Mouse (Mus musculus) limb, embryonic 14.5 days (tissue): Measurements from ENCODE around the gene Meltf. TPM values are rescaled to one million over a fixed set of nuclear protein-coding genes. Genes with fewer than 3 reads are reported as not detected.
A peak's percentile ranks its signal among the peaks of the same experiment; 100 is the strongest.

Source experiments
- ATAC-seq: fragments of 200-750 bp; cut with Nextera tagmentation; 2 replicates; pipeline ENCODE4 v1.8.0; 2017; ENCODE audit warnings: low read depth, moderate number of reproducible peaks, moderate TSS enrichment; ENCODE audit not compliant: low FRiP score
- DNase-seq: peaks from one replicate; pipeline ENCODE4 v3.0.0-alpha.2; 2015; ENCODE audit warnings: low spot score
- H3K27ac ChIP-seq: fragments of 300-500 bp; sonication (generic); replicated peaks from 2 replicates; pipeline ENCODE4 v1.5.1; 2014; ENCODE audit warnings: low read depth, mild to moderate bottlenecking, low read length, moderate library complexity, mixed read lengths
- H3K27me3 ChIP-seq: fragments of 300-500 bp; sonication (generic); 2 replicates; pipeline ENCODE4 v1.6.1; 2014; ENCODE audit warnings: low read length, mixed read lengths; ENCODE audit not compliant: control insufficient read depth, insufficient read depth
- H3K36me3 ChIP-seq: fragments of 300-500 bp; sonication (generic); 2 replicates; pipeline ENCODE4 v1.6.1; 2014; ENCODE audit warnings: mild to moderate bottlenecking, low read length, moderate library complexity, mixed read lengths; ENCODE audit not compliant: control insufficient read depth, insufficient read depth
- H3K4me1 ChIP-seq: fragments of 300-500 bp; sonication (generic); 2 replicates; pipeline ENCODE4 v1.6.1; 2014; ENCODE audit warnings: antibody characterized with exemption, low read length, mixed read lengths; ENCODE audit not compliant: control insufficient read depth, insufficient read depth
- H3K4me2 ChIP-seq: fragments of 300-500 bp; sonication (generic); replicated peaks from 2 replicates; pipeline ENCODE4 v1.6.1; 2014; ENCODE audit warnings: low read depth, mild to moderate bottlenecking, low read length, moderate library complexity; ENCODE audit not compliant: severe bottlenecking
- H3K4me3 ChIP-seq: fragments of 300-500 bp; sonication (generic); replicated peaks from 2 replicates; pipeline ENCODE4 v1.5.1; 2014; ENCODE audit warnings: low read length
- H3K9ac ChIP-seq: fragments of 300-500 bp; sonication (generic); 2 replicates; pipeline ENCODE4 v1.6.1; 2014; ENCODE audit warnings: mild to moderate bottlenecking, low read depth, low read length, moderate library complexity; ENCODE audit not compliant: severe bottlenecking
- H3K9me3 ChIP-seq: fragments of 300-500 bp; sonication (generic); 2 replicates; pipeline ENCODE4 v1.6.1; 2016; ENCODE audit warnings: low read length; ENCODE audit not compliant: control insufficient read depth
- POLR2A ChIP-seq: fragments of 200-500 bp; IDR thresholded peaks from 2 replicates; pipeline ENCODE4 v1.8.0; 2012; ENCODE audit warnings: inconsistent platforms, mild to moderate bottlenecking, moderate library complexity, borderline replicate concordance; ENCODE audit not compliant: insufficient read depth, insufficient read length; ENCODE audit errors: extremely low read depth
- WGBS: fragments of 180-500 bp; shearing (Covaris S2); extraction: QIAGEN DNeasy Blood & Tissue Kit; methylation state at CpG from one replicate; pipeline ENCODE4 v1.1.7; 2014; 5-methylcytosine and 5-hydroxymethylcytosine counted together
- polyA plus RNA-seq, 2 experiments: library from polyadenylated mRNA; depleted of rRNA in 1 of 2; stranded (reverse) in 1 of 2; unstranded in 1 of 2; fragments of >200 nt; fragmentation: Nextera tagmentation in 1 of 2; extraction: Ambion mirVana in 1 of 2; gene quantifications; 2 replicates each; pipeline versions ENCODE4 v1.2.1 to v1.2.3; 2012 to 2014

Gene Meltf
- polyA plus RNA-seq, 2 experiments, result 3.1 to 9.6 TPM

- WGBS, result 86% methylated on average over 4 of the region's 4 CpGs
- peaks cover 10% of the 10 kb centered on the region for H3K4me1 ChIP-seq
- no peaks in the 10 kb centered on the region for H3K9me3 ChIP-seq
- H3K36me3 ChIP-seq, result no peaks in the 10 kb centered on the region
- no peak overlapping the region for H3K27ac ChIP-seq
- DNase-seq (no peak), ATAC-seq (no peak)
- no peak overlapping the region for H3K4me2 ChIP-seq
- H3K27me3 ChIP-seq, result peaks cover 38% of the 10 kb centered on the region
- no peak for TF ChIP-seq POLR2A
- no peak overlapping the region for H3K9ac ChIP-seq
- H3K4me3 ChIP-seq, result no peak overlapping the region
Observed at GRCm38 (mm10) chr16:31936568-31936967, 58.0 kb downstream of the Meltf start.

- peaks cover 3% of the 10 kb centered on the region; the same call in 1 of the 2 replicates for H3K4me1 ChIP-seq
- no peak overlapping the region for H3K4me3 ChIP-seq
- TF ChIP-seq POLR2A, result no peak
- DNase-seq, result no peak
- WGBS, result 64% methylated on average over 6 of the region's 6 CpGs
- no peak overlapping the region for H3K27ac ChIP-seq
- no peaks in the 10 kb centered on the region for H3K36me3 ChIP-seq
- ATAC-seq, result no peak
- no peak overlapping the region for H3K9ac ChIP-seq
- H3K9me3 ChIP-seq, result no peaks in the 10 kb centered on the region
- no peak overlapping the region for H3K4me2 ChIP-seq
- peaks cover 28% of the 10 kb centered on the region for H3K27me3 ChIP-seq
Observed at GRCm38 (mm10) chr16:31938856-31939255, 60.2 kb downstream of the Meltf start.

GRCm38 (mm10) chr16:31940586-31940985 is 62.0 kb downstream of the Meltf start:
- DNase-seq (no peak), ATAC-seq (no peak)
- WGBS, result 66% methylated on average over 2 of the region's 2 CpGs

GRCm38 (mm10) chr16:31943980-31944379 is 65.4 kb downstream of the Meltf start:
- 3% methylated on average over 10 of the region's 10 CpGs for WGBS
- no peak overlapping the region for H3K9ac ChIP-seq
- H3K4me3 ChIP-seq, result no peak overlapping the region
- ATAC-seq, result peak; percentile 38; the same call in 1 of the 2 replicates
- no peak for TF ChIP-seq POLR2A
- H3K27me3 ChIP-seq, result no peaks in the 10 kb centered on the region
- H3K9me3 ChIP-seq, result no peaks in the 10 kb centered on the region
- H3K27ac ChIP-seq, result no peak overlapping the region
- DNase-seq, result peak; percentile 83
- H3K36me3 ChIP-seq, result no peaks in the 10 kb centered on the region; the same call in 1 of the 2 replicates
- peaks cover 10% of the 10 kb centered on the region for H3K4me1 ChIP-seq
- peak overlapping the region; percentile 5; the same call in 1 of the 2 replicates for H3K4me2 ChIP-seq

More at GRCm38 (mm10) chr16:31940586-31940985, 62.0 kb downstream of the Meltf start:
- Histone ChIP-seq H3K4me2 (no peak overlapping the region), H3K4me1 (no peaks in the 10 kb centered on the region), H3K9ac (no peak overlapping the region), H3K9me3 (no peaks in the 10 kb centered on the region), H3K4me3 (no peak overlapping the region), H3K27me3 (peaks cover 11% of the 10 kb centered on the region), H3K27ac (no peak overlapping the region), H3K36me3 (no peaks in the 10 kb centered on the region; the same call in 1 of the 2 replicates)
- TF ChIP-seq POLR2A, result no peak

GRCm38 (mm10) chr16:31944698-31945255 is 66.2 kb downstream of the Meltf start:
- H3K36me3 ChIP-seq, result no peaks in the 10 kb centered on the region; the same call in 1 of the 2 replicates
- no peak overlapping the region for H3K27ac ChIP-seq
- ATAC-seq (no peak), DNase-seq (no peak)
- TF ChIP-seq POLR2A, result no peak
- no peak overlapping the region for H3K9ac ChIP-seq
- WGBS, result 91% methylated on average over 12 of the region's 12 CpGs
- H3K9me3 ChIP-seq, result no peaks in the 10 kb centered on the region
- H3K27me3 ChIP-seq, result no peaks in the 10 kb centered on the region
- no peak overlapping the region for H3K4me2 ChIP-seq
- H3K4me3 ChIP-seq, result no peak overlapping the region
- peaks cover 15% of the 10 kb centered on the region for H3K4me1 ChIP-seq
